Mouse (Mus musculus) hindbrain, embryonic 14.5 days (tissue): ENCODE results near the gene Ttc33. TPM values are rescaled to one million over a fixed set of nuclear protein-coding genes. Genes with fewer than 3 reads are reported as not detected.
"Not testable (repeated sequence)": the region's sequence is repeated elsewhere in the genome, so short reads cannot be mapped to it uniquely, and the experiment has no call there.

Source experiments
- ATAC-seq: fragments of 200-750 bp; cut with Nextera tagmentation; 2 replicates; pipeline ENCODE4 v1.8.0; 2017; ENCODE audit warnings: moderate number of reproducible peaks, mild to moderate bottlenecking, moderate TSS enrichment, moderate library complexity; ENCODE audit not compliant: low FRiP score
- DNase-seq: peaks from one replicate; pipeline ENCODE4 v3.0.0-alpha.2; 2015; ENCODE audit warnings: low spot score
- H3K27ac ChIP-seq: fragments of 300-500 bp; sonication (generic); 2 replicates; pipeline ENCODE4 v1.5.1; 2014; ENCODE audit warnings: mild to moderate bottlenecking, moderate library complexity
- H3K27me3 ChIP-seq: fragments of 300-500 bp; sonication (generic); 2 replicates; pipeline ENCODE4 v1.6.1; 2014; ENCODE audit warnings: mild to moderate bottlenecking, low read length, mixed read lengths; ENCODE audit not compliant: control insufficient read depth, insufficient read depth
- H3K36me3 ChIP-seq: fragments of 300-500 bp; sonication (generic); replicated peaks from 2 replicates; pipeline ENCODE4 v1.6.1; 2014; ENCODE audit not compliant: control insufficient read depth, insufficient read depth
- H3K4me1 ChIP-seq: fragments of 300-500 bp; sonication (generic); replicated peaks from 2 replicates; pipeline ENCODE4 v1.6.1; 2014; ENCODE audit warnings: antibody characterized with exemption, low read length, mixed read lengths; ENCODE audit not compliant: control insufficient read depth, insufficient read depth
- H3K4me2 ChIP-seq: fragments of 300-500 bp; sonication (generic); replicated peaks from 2 replicates; pipeline ENCODE4 v1.6.1; 2014; ENCODE audit warnings: mild to moderate bottlenecking, moderate library complexity
- H3K4me3 ChIP-seq: fragments of 300-500 bp; sonication (generic); replicated peaks from 2 replicates; pipeline ENCODE4 v1.5.1; 2014; ENCODE audit warnings: mild to moderate bottlenecking, low read length
- H3K9ac ChIP-seq: fragments of 300-500 bp; sonication (generic); 2 replicates; pipeline ENCODE4 v1.6.1; 2014
- H3K9me3 ChIP-seq: fragments of 300-500 bp; sonication (generic); 2 replicates; pipeline ENCODE4 v1.6.1; 2016; ENCODE audit warnings: low read length; ENCODE audit not compliant: control insufficient read depth
- WGBS: fragments of 180-500 bp; shearing (Covaris S2); extraction: QIAGEN DNeasy Blood & Tissue Kit; methylation state at CpG from one replicate; pipeline ENCODE4 v1.1.7; 2014; 5-methylcytosine and 5-hydroxymethylcytosine counted together
- polyA plus RNA-seq: library from polyadenylated mRNA; unstranded; fragments of >200 nt; fragmentation: Nextera tagmentation; extraction: Ambion mirVana; gene quantifications from 2 replicates; pipeline ENCODE4 v1.2.1, GENCODE M21; 2014

The Ttc33 gene
- polyA plus RNA-seq, 1 experiment from 2014 or later, result 61.0 TPM

DNA sequence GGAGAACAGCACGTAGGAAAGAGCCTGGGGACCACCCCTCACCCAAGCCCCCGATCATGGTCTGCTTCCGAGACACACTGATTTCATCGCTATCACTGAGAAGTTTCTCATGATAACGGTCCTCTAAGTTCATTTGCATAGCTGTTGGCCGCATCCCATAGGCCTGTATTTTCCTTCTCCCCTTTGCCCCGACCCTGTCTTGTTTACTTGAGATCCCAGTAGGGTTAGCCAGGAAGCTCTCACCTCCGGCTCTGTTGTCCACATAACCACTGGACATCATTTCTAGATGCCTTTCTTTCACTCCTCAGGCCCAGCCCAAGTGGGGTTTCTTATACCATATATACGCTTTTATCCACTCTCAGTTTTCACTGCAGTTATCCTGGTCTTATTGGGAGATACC lies 9.6 kb downstream of the Ttc33 start:
- ATAC-seq (no peak), DNase-seq (no peak)
- Histone ChIP-seq H3K4me2 (no peak overlapping the region), H3K27ac (no peak overlapping the region), H3K9ac (no peak overlapping the region), H3K27me3 (no peaks in the 10 kb centered on the region), H3K9me3 (no peaks in the 10 kb centered on the region), H3K4me3 (no peak overlapping the region), H3K4me1 (no peaks in the 10 kb centered on the region), H3K36me3 (peaks cover 29% of the 10 kb centered on the region)
- WGBS, result 92% methylated on average over 9 of the region's 9 CpGs

GRCm38 (mm10) chr15:5195987-5196514 lies 10.7 kb downstream of the Ttc33 start:
- peaks cover 18% of the 10 kb centered on the region; the same call in 1 of the 2 replicates for H3K36me3 ChIP-seq

DNA sequence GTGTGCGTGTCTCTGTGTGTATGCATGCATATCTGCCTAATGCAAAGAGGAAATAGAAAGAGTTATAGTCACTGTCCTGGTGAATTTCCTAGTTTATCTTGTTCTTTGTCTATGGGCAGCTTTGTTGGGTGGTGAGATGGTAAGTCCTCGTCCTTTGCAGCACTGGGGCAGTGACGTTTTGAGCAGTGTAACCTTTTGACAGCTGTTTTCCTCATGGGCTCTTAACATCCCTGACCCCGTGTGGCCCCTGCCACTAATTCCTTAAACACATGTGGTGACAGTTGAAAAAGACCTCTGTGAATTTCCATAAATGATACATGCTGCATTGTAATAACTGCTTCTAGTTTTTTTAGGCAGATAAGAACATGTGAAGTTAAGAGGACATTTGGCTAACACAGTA lies 11.4 kb downstream of the Ttc33 start:
- H3K4me3 ChIP-seq, result no peak overlapping the region
- WGBS, result 79% methylated on average over 4 of the region's 4 CpGs
- 0 out of 2 replicates have a peak, but pooled peaks cover 12% of the 10 kb centered on the region for H3K36me3 ChIP-seq
- H3K9me3 ChIP-seq, result no peaks in the 10 kb centered on the region
- H3K9ac ChIP-seq, result no peak overlapping the region
- DNase-seq (no peak), ATAC-seq (no peak)
- H3K27me3 ChIP-seq, result no peaks in the 10 kb centered on the region
- no peaks in the 10 kb centered on the region for H3K4me1 ChIP-seq
- H3K4me2 ChIP-seq, result no peak overlapping the region
- no peak overlapping the region for H3K27ac ChIP-seq

More at GRCm38 (mm10) chr15:5195987-5196514, 10.7 kb downstream of the Ttc33 start:
- Histone ChIP-seq H3K4me3 (no peak overlapping the region), H3K27ac (no peak overlapping the region), H3K4me2 (no peak overlapping the region), H3K9me3 (no peaks in the 10 kb centered on the region), H3K9ac (no peak overlapping the region), H3K27me3 (no peaks in the 10 kb centered on the region), H3K4me1 (no peaks in the 10 kb centered on the region)
- DNase-seq (no peak), ATAC-seq (no peak)
- 64% methylated on average over 4 of the region's 4 CpGs for WGBS

DNA sequence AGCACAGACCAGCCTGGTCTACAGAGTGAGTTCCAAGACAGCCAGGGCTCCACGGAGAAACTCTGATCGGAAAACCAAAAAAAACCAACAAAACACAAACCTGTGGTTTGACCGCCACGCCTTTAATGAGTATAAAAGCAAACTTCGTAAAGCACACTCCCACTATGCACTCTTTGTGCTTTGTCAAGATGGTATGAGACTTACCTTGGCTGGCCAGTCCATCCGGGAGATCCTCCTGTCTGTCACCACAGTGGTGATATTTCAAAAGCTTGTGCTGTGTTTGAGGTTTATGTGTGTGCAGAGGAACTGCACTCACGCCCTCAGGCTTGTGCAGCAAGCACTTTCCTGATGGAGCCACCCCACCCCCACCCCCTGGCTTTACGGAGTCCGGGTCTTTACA lies 19.9 kb downstream of the Ttc33 start:
- no peak for DNase-seq
- Histone ChIP-seq H3K9ac (no peak overlapping the region), H3K27ac (no peak overlapping the region), H3K4me3 (no peak overlapping the region), H3K27me3 (no peaks in the 10 kb centered on the region), H3K4me1 (no peaks in the 10 kb centered on the region), H3K4me2 (no peak overlapping the region), H3K36me3 (no peaks in the 10 kb centered on the region), H3K9me3 (0 out of 2 replicates have a peak, but pooled peaks cover 3% of the 10 kb centered on the region)
- WGBS, result 93% methylated on average over 9 of the region's 9 CpGs
- ATAC-seq, result no peak

DNA sequence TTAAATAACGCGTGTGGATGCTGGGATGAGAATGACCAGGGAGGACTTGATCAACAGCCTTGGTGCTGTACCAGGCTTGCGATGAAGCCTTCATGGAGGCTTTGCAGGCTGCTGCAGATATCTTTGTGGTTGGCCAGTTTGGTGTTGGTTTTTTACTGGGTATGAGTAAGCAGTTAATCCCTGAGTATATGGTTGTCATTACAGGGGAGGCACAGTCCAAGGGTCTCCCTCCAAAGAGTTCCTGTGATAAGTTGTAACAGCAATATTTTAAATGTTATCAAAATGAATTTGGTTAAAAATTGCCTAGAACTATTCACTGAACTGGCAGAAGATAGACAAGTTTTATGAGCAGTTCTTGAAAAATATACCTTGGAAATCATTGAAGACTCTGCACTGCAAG lies 23.8 kb downstream of the Ttc33 start:
- Histone ChIP-seq H3K4me2 (no peak overlapping the region), H3K27me3 (no peaks in the 10 kb centered on the region), H3K4me3 (no peak overlapping the region), H3K9ac (no peak overlapping the region), H3K27ac (no peak overlapping the region), H3K36me3 (peaks cover 14% of the 10 kb centered on the region), H3K9me3 (no peaks in the 10 kb centered on the region), H3K4me1 (no peaks in the 10 kb centered on the region)
- ATAC-seq (no peak), DNase-seq (no peak)
- WGBS, result 98% methylated on average over 3 of the region's 3 CpGs

GRCm38 (mm10) chr15:5220491-5220890 lies 35.2 kb downstream of the Ttc33 start:
- Histone ChIP-seq H3K36me3 (peaks cover 22% of the 10 kb centered on the region), H3K27ac (no peak overlapping the region), H3K27me3 (no peaks in the 10 kb centered on the region), H3K4me3 (no peak overlapping the region), H3K4me2 (no peak overlapping the region), H3K9ac (no peak overlapping the region), H3K4me1 (no peaks in the 10 kb centered on the region), H3K9me3 (no peaks in the 10 kb centered on the region)
- WGBS, result 89% methylated on average over 6 of the region's 6 CpGs
- no peak for DNase-seq
- ATAC-seq, result no peak

DNA sequence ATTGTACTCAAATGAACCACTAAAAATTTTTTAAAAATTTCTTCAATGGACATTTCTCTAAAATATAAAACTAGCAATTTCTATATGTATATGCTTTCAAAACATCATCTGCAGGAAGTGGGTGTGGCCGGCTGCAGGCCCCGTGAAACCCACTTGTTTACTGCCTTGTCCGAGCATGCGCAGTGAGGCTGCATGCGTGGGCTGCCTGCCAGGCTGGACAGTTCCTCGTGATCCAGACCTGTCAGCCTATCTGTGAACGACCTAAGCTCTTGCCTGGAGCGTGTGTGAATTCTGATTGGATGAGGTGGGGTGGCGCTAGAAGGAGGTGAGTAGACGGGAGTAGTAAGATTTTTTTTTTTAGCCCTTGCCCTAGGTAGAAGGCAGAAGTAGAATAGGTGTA lies 45.4 kb downstream of the Ttc33 start:
- H3K36me3 ChIP-seq, H3K4me3 ChIP-seq, H3K4me1 ChIP-seq, DNase-seq, H3K9me3 ChIP-seq, ATAC-seq, H3K4me2 ChIP-seq, H3K9ac ChIP-seq, H3K27me3 ChIP-seq, H3K27ac ChIP-seq: not testable (repeated sequence)
- 89% methylated on average over 10 of the region's 10 CpGs for WGBS

- H3K27ac ChIP-seq, result no peak overlapping the region
- ATAC-seq (no peak), DNase-seq (no peak)
- H3K4me2 ChIP-seq, result no peak overlapping the region
- no peaks in the 10 kb centered on the region for H3K9me3 ChIP-seq
- no peaks in the 10 kb centered on the region for H3K4me1 ChIP-seq
- H3K27me3 ChIP-seq, result 0 out of 2 replicates have a peak, but pooled peaks cover 3% of the 10 kb centered on the region
- no peaks in the 10 kb centered on the region for H3K36me3 ChIP-seq
- H3K9ac ChIP-seq, result no peak overlapping the region
- WGBS, result 85% methylated on average over 16 of the region's 16 CpGs
- H3K4me3 ChIP-seq, result no peak overlapping the region
Observed at GRCm38 (mm10) chr15:5234659-5235058, 49.3 kb downstream of the Ttc33 start.

DNA sequence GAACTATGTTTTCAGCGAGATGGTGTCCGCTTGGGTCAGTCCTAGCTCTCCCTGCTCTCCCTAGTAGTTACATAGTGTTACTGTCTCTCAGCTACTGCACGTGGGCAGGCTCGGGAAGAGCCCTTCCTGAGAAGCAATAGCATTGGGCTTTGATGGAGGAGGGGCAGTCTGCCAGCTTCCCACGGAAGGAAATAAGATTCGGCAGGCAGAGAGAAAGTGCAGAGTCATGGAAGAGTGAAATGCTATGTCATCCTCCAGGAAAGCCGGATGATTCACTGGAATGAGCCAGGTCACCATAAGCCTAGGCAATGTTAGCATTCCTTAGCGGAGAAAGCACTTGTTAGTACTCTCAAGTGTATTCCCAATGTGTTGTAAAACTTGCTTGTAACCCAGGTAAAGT lies 50.2 kb downstream of the Ttc33 start:
- no peak overlapping the region for H3K4me3 ChIP-seq
- H3K27ac ChIP-seq, result no peak overlapping the region
- no peaks in the 10 kb centered on the region for H3K36me3 ChIP-seq
- H3K9me3 ChIP-seq, result no peaks in the 10 kb centered on the region
- no peaks in the 10 kb centered on the region for H3K4me1 ChIP-seq
- WGBS, result 41% methylated on average over 8 of the region's 8 CpGs
- no peak overlapping the region for H3K9ac ChIP-seq
- no peak overlapping the region for H3K4me2 ChIP-seq
- peaks cover 3% of the 10 kb centered on the region; the same call in 1 of the 2 replicates for H3K27me3 ChIP-seq
- DNase-seq (no peak), ATAC-seq (peak; percentile 29; the same call in 1 of the 2 replicates)

DNA sequence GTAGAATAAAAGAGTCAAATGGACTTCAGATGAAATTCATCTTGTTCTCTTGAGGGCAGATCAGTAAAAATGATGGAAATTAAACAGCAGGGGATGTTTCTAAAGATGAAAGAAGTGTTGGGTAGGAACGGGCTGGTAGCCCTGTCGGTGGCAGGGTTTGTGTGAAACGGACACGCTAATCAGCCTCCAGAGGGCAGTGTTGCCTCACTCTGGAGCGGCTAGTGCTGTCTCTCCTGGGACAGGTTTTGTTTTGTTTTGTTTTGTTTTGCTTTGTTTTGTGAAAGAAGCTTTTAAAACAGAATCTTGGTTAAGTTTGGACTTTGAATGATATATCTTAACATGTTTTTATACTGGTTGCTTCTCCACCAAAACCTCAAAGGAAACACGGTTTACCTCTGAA lies 51.2 kb downstream of the Ttc33 start:
- Histone ChIP-seq H3K4me3 (no peak overlapping the region), H3K36me3 (no peaks in the 10 kb centered on the region), H3K9me3 (no peaks in the 10 kb centered on the region), H3K27ac (no peak overlapping the region), H3K4me1 (no peaks in the 10 kb centered on the region), H3K27me3 (peaks cover 14% of the 10 kb centered on the region; the same call in 1 of the 2 replicates), H3K9ac (no peak overlapping the region), H3K4me2 (no peak overlapping the region)
- ATAC-seq (peak; percentile 76), DNase-seq (peak; percentile 86)
- 16% methylated on average over 6 of the region's 6 CpGs for WGBS
